Mouse (Mus musculus): ENCODE measurements around the gene Eif4e.

DNA sequence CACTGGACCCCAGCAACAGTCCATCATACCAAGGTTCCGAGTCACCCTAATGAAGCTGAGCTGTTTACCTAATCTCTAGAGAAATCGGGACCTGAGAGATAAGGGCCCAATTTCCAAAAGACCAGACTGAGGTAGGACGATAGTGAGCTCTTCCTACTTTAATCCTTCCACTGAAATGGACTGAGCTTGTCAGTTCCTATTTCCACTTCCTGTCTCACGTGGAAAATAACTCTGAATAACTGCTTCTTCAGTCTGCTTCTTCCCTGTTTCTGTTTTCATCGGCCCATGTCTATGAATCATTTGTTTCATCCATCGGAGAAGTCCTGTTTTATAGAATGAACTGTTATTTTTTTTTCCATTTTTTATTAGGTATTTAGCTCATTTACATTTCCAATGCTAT, 6.8 kb upstream of the Eif4e start:
- TF ChIP-seq GATA1 (IDR thresholded peaks at IDR 0.05; ENCODE audit: borderline replicate concordance, low read length) (no peak), FLI1 (IDR thresholded peaks at IDR 0.05; ENCODE audit: low read length) (no peak)
